Mouse (Mus musculus) CD8-positive naive resting alpha-beta T cell, adult 2 months (primary cell): ENCODE results near the gene Slc12a6.

Experiments
- DNase-seq, 2 experiments: peaks; one replicate each; pipeline ENCODE4 v3.0.0; 2022; ENCODE audit warnings: low read depth in 2 of 2, low spot score in 2 of 2

Gene Slc12a6

GRCm38 (mm10) chr2:112381219-112381618 lies 115.6 kb downstream of the Slc12a6 start:
- no peak for DNase-seq

- DNase-seq = no peak
Measured at GRCm38 (mm10) chr2:112390843-112391242, 125.2 kb downstream of the Slc12a6 start.

GRCm38 (mm10) chr2:112391346-112392000 lies 125.8 kb downstream of the Slc12a6 start:
- DNase-seq = no peak

- no peak for DNase-seq
Measured at GRCm38 (mm10) chr2:112392689-112393088, 127.1 kb downstream of the Slc12a6 start.

GRCm38 (mm10) chr2:112393958-112394357 lies 128.3 kb downstream of the Slc12a6 start:
- DNase-seq = no peak

GRCm38 (mm10) chr2:112396649-112397048 lies 131.0 kb downstream of the Slc12a6 start:
- no peak for DNase-seq

- no peak for DNase-seq
Measured at GRCm38 (mm10) chr2:112407030-112407429, 141.4 kb downstream of the Slc12a6 start.
